Mouse (Mus musculus) left cerebral cortex, postnatal 25 days (tissue): Measurements from ENCODE around the gene Rsbn1l. TPM values are rescaled to one million over a fixed set of nuclear protein-coding genes. Genes with fewer than 3 reads are reported as not detected.

Source experiments
- DNase-seq, 2 experiments: peaks; one replicate each; pipeline ENCODE4 v3.0.0; 2022; ENCODE audit warnings: low spot score in 2 of 2, mixed read lengths in 1 of 2
- intact Hi-C: fragments of 180-260 bp; cut with DNase I; formaldehyde crosslinking; loops from one replicate; pipeline ENCODE4 v1.15.1; 2025
- total RNA-seq, 2 experiments: library from RNA; stranded (reverse); gene quantifications; 2 replicates each; pipeline ENCODE4 v1.2.3; 2021

Gene Rsbn1l
- total RNA-seq, 2 experiments from 2014 or later, result 16.3 to 16.4 TPM

- intact Hi-C loops, result no loop called here
These were observed 97.8 kb downstream of the Rsbn1l start for GRCm38 (mm10) chr5:20858404-20858803.

GRCm38 (mm10) chr5:20855066-20855465 is 101.1 kb downstream of the Rsbn1l start:
- intact Hi-C loops, result no loop called here
- DNase-seq, result no peak

More at GRCm38 (mm10) chr5:20858404-20858803, 97.8 kb downstream of the Rsbn1l start:
- no peak for DNase-seq

GRCm38 (mm10) chr5:20847010-20847409 is 109.2 kb downstream of the Rsbn1l start:
- DNase-seq, result no peak
- intact Hi-C loops, result no loop called here

- intact Hi-C loops, result no loop called here
- DNase-seq, result peak in 1 of 2 experiments; percentile 25
These were observed 112.4 kb downstream of the Rsbn1l start for GRCm38 (mm10) chr5:20843816-20844215.

- intact Hi-C loops, result no loop called here
- DNase-seq, result no peak
These were observed 112.8 kb downstream of the Rsbn1l start for GRCm38 (mm10) chr5:20843405-20843804.

Other genes with a start within 250 kb of the Rsbn1l start
- gene Phtf2, start 74.3 kb downstream of the Rsbn1l start, total RNA-seq, result 10 to 100 TPM; 18.8 to 20.1 TPM
- 10 to 100 TPM; 23.1 to 23.9 TPM for gene Tmem60, start 74.2 kb downstream of the Rsbn1l start, total RNA-seq
- 10 to 100 TPM; 38.1 to 38.8 TPM for gene Ptpn12, start 99.5 kb upstream of the Rsbn1l start, total RNA-seq
- 1 to 10 TPM; 3.6 to 4.4 TPM for gene Gsap, start 229.9 kb upstream of the Rsbn1l start, total RNA-seq